Mouse (Mus musculus) hindbrain, embryonic 14.5 days (tissue): ENCODE results near the gene Zfp764. TPM values are rescaled to one million over a fixed set of nuclear protein-coding genes. Genes with fewer than 3 reads are reported as not detected.

Experiments
- ATAC-seq: fragments of 200-750 bp; cut with Nextera tagmentation; 2 replicates; pipeline ENCODE4 v1.8.0; 2017; ENCODE audit warnings: moderate number of reproducible peaks, mild to moderate bottlenecking, moderate TSS enrichment, moderate library complexity; ENCODE audit not compliant: low FRiP score
- DNase-seq: peaks from one replicate; pipeline ENCODE4 v3.0.0-alpha.2; 2015; ENCODE audit warnings: low spot score
- H3K27ac ChIP-seq: fragments of 300-500 bp; sonication (generic); 2 replicates; pipeline ENCODE4 v1.5.1; 2014; ENCODE audit warnings: mild to moderate bottlenecking, moderate library complexity
- H3K27me3 ChIP-seq: fragments of 300-500 bp; sonication (generic); 2 replicates; pipeline ENCODE4 v1.6.1; 2014; ENCODE audit warnings: mild to moderate bottlenecking, low read length, mixed read lengths; ENCODE audit not compliant: control insufficient read depth, insufficient read depth
- H3K36me3 ChIP-seq: fragments of 300-500 bp; sonication (generic); replicated peaks from 2 replicates; pipeline ENCODE4 v1.6.1; 2014; ENCODE audit not compliant: control insufficient read depth, insufficient read depth
- H3K4me1 ChIP-seq: fragments of 300-500 bp; sonication (generic); replicated peaks from 2 replicates; pipeline ENCODE4 v1.6.1; 2014; ENCODE audit warnings: antibody characterized with exemption, low read length, mixed read lengths; ENCODE audit not compliant: control insufficient read depth, insufficient read depth
- H3K4me2 ChIP-seq: fragments of 300-500 bp; sonication (generic); replicated peaks from 2 replicates; pipeline ENCODE4 v1.6.1; 2014; ENCODE audit warnings: mild to moderate bottlenecking, moderate library complexity
- H3K4me3 ChIP-seq: fragments of 300-500 bp; sonication (generic); replicated peaks from 2 replicates; pipeline ENCODE4 v1.5.1; 2014; ENCODE audit warnings: mild to moderate bottlenecking, low read length
- H3K9ac ChIP-seq: fragments of 300-500 bp; sonication (generic); 2 replicates; pipeline ENCODE4 v1.6.1; 2014
- H3K9me3 ChIP-seq: fragments of 300-500 bp; sonication (generic); 2 replicates; pipeline ENCODE4 v1.6.1; 2016; ENCODE audit warnings: low read length; ENCODE audit not compliant: control insufficient read depth
- WGBS: fragments of 180-500 bp; shearing (Covaris S2); extraction: QIAGEN DNeasy Blood & Tissue Kit; methylation state at CpG from one replicate; pipeline ENCODE4 v1.1.7; 2014; 5-methylcytosine and 5-hydroxymethylcytosine counted together
- polyA plus RNA-seq: library from polyadenylated mRNA; unstranded; fragments of >200 nt; fragmentation: Nextera tagmentation; extraction: Ambion mirVana; gene quantifications from 2 replicates; pipeline ENCODE4 v1.2.1, GENCODE M21; 2014

The Zfp764 gene
- polyA plus RNA-seq, 1 experiment from 2014 or later = 5.3 TPM

- H3K4me3 ChIP-seq = no peak overlapping the region
- H3K27me3 ChIP-seq = peaks cover 3% of the 10 kb centered on the region; the same call in 1 of the 2 replicates
- H3K27ac ChIP-seq = no peak overlapping the region
- 0 out of 2 replicates have a peak, but pooled peaks cover 4% of the 10 kb centered on the region for H3K4me1 ChIP-seq
- H3K4me2 ChIP-seq = no peak overlapping the region
- H3K36me3 ChIP-seq = no peaks in the 10 kb centered on the region
- H3K9ac ChIP-seq = no peak overlapping the region
- DNase-seq (no peak), ATAC-seq (no peak)
- H3K9me3 ChIP-seq = no peaks in the 10 kb centered on the region
- 75% methylated on average over 4 of the region's 4 CpGs for WGBS
Measured at GRCm38 (mm10) chr7:127358472-127358871, 48.1 kb downstream of the Zfp764 start.

GRCm38 (mm10) chr7:127357871-127358270 lies 48.8 kb downstream of the Zfp764 start:
- Histone ChIP-seq H3K27ac (no peak overlapping the region), H3K4me2 (no peak overlapping the region), H3K9ac (no peak overlapping the region), H3K36me3 (no peaks in the 10 kb centered on the region), H3K27me3 (peaks cover 3% of the 10 kb centered on the region; the same call in 1 of the 2 replicates), H3K4me1 (no peaks in the 10 kb centered on the region), H3K4me3 (no peak overlapping the region), H3K9me3 (no peaks in the 10 kb centered on the region)
- ATAC-seq (no peak), DNase-seq (no peak)
- WGBS = 68% methylated on average over 2 of the region's 2 CpGs

GRCm38 (mm10) chr7:127355796-127356195 lies 50.8 kb downstream of the Zfp764 start:
- Histone ChIP-seq H3K4me1 (no peaks in the 10 kb centered on the region), H3K27ac (no peak overlapping the region), H3K4me2 (no peak overlapping the region), H3K4me3 (no peak overlapping the region), H3K27me3 (no peaks in the 10 kb centered on the region), H3K9ac (no peak overlapping the region), H3K9me3 (no peaks in the 10 kb centered on the region), H3K36me3 (no peaks in the 10 kb centered on the region)
- WGBS = 70% methylated on average over 3 of the region's 3 CpGs
- ATAC-seq = no peak
- DNase-seq = no peak

Other genes starting within 250 kb of the Zfp764 start
- gene Cd2bp2, start 210.8 kb downstream of the Zfp764 start, polyA plus RNA-seq = 63.7 and 64.9 TPM in 2 replicates
- gene Tbc1d10b, start 198.4 kb downstream of the Zfp764 start, polyA plus RNA-seq = 24.6 and 33.0 TPM in 2 replicates
- gene Mylpf, start 197.9 kb downstream of the Zfp764 start, polyA plus RNA-seq = 2.2 and 2.8 TPM in 2 replicates
- 25.0 TPM in 2 replicates for gene Zfp553, start 173.8 kb downstream of the Zfp764 start, polyA plus RNA-seq
- 8.3 and 9.2 TPM in 2 replicates for gene Sept1, start 173.7 kb downstream of the Zfp764 start, polyA plus RNA-seq
- gene Zfp771, start 162.5 kb downstream of the Zfp764 start, polyA plus RNA-seq = 63.4 and 63.5 TPM in 2 replicates
- 119 and 126 TPM in 2 replicates for gene Dctpp1, start 146.1 kb downstream of the Zfp764 start, polyA plus RNA-seq
- gene Sephs2, start 132.8 kb downstream of the Zfp764 start, polyA plus RNA-seq = 76.3 and 80.6 TPM in 2 replicates
- 0.12 and 0.46 TPM in 2 replicates for gene Itgal, start 110.6 kb downstream of the Zfp764 start, polyA plus RNA-seq
- gene Zfp768, start 61.2 kb downstream of the Zfp764 start, polyA plus RNA-seq = 4.8 and 6.1 TPM in 2 replicates
- 8.2 and 8.5 TPM in 2 replicates for gene Zfp747, start 30.8 kb downstream of the Zfp764 start, polyA plus RNA-seq
- gene 9130019O22Rik, start 19.7 kb downstream of the Zfp764 start, polyA plus RNA-seq = 4.5 and 5.7 TPM in 2 replicates
- 6.1 and 6.4 TPM in 2 replicates for gene E430018J23Rik, start 13.2 kb downstream of the Zfp764 start, polyA plus RNA-seq
- 25.6 and 31.6 TPM in 2 replicates for gene Zfp688, start 15.2 kb upstream of the Zfp764 start, polyA plus RNA-seq
- 12.9 and 14.0 TPM in 2 replicates for gene Zfp689, start 42.3 kb upstream of the Zfp764 start, polyA plus RNA-seq
- 36.1 and 37.5 TPM in 2 replicates for gene Prr14, start 52.8 kb upstream of the Zfp764 start, polyA plus RNA-seq
- 13.6 and 15.3 TPM in 2 replicates for gene Fbrs, start 72.4 kb upstream of the Zfp764 start, polyA plus RNA-seq
- 62.1 and 67.3 TPM in 2 replicates for gene Srcap, start 105.2 kb upstream of the Zfp764 start, polyA plus RNA-seq
- gene Gm42715, start 112.8 kb upstream of the Zfp764 start, polyA plus RNA-seq = 15.6 TPM in 2 replicates
- gene Tmem265, start 154.6 kb upstream of the Zfp764 start, polyA plus RNA-seq = 7.1 and 10.3 TPM in 2 replicates
- gene Phkg2, start 166.5 kb upstream of the Zfp764 start, polyA plus RNA-seq = 53.5 and 64.3 TPM in 2 replicates
- 9.2 and 9.8 TPM in 2 replicates for gene Ccdc189, start 181.8 kb upstream of the Zfp764 start, polyA plus RNA-seq
- 37.4 and 40.6 TPM in 2 replicates for gene Rnf40, start 181.9 kb upstream of the Zfp764 start, polyA plus RNA-seq
- 22.2 and 22.9 TPM in 2 replicates for gene Zfp629, start 209.0 kb upstream of the Zfp764 start, polyA plus RNA-seq